Mouse (Mus musculus) liver, adult 2 months (tissue): ENCODE measurements at regions not wholly inside any gene's neighbourhood (a gene's known extent, or its start where the extent isn't known, plus 50 kb on each side); places are given as distances from the start of the nearest gene placed in this dataset.

Source experiments
- CTCF ChIP-seq: fragments of 200-500 bp; IDR thresholded peaks from 2 replicates; pipeline ENCODE4 v1.5.1; 2011; ENCODE audit warnings: low read depth, low read length, control low read depth
- POLR2A ChIP-seq: fragments of 200-500 bp; IDR thresholded peaks from 2 replicates; pipeline ENCODE4 v1.6.1; 2011; ENCODE audit warnings: low read length, control low read depth; ENCODE audit not compliant: insufficient read depth; ENCODE audit errors: extremely low read depth

- no peak for TF ChIP-seq CTCF
- no peak for TF ChIP-seq POLR2A
Measured at GRCm38 (mm10) chr13:71378641-71379040, 537.0 kb upstream of the Adamts16 start.
